16 mouse cellular contexts compared by ENCODE assay signal in genomic region chr8:108994187-108994586, GRCm38 (mm10).
"Had no signal": no experiment of that assay in that cellular context is flagged by ENCODE, and none has a peak within 500 bp of the region (broad histone marks: within the 10 kb centered on the region; RNA-seq: fewer than 3 reads in every experiment).

No protein-coding gene starts in this region.

- H3K36me3 ChIP-seq: midbrain, embryonic 10.5 days; midbrain, embryonic 12.5 days; neural tube, embryonic 13.5 days; stomach, embryonic 15.5 days had no signal

- H3K4me2 ChIP-seq: lung, embryonic 14.5 days; midbrain, embryonic 12.5 days; neural tube, embryonic 13.5 days; stomach, embryonic 15.5 days had no signal

- H3K27ac ChIP-seq: midbrain, embryonic 10.5 days; midbrain, embryonic 12.5 days; neural tube, embryonic 13.5 days; stomach, embryonic 15.5 days; stomach, postnatal 0 days had no signal

- H3K9me3 ChIP-seq: midbrain, embryonic 10.5 days; midbrain, embryonic 12.5 days; neural tube, embryonic 13.5 days; stomach, embryonic 15.5 days had no signal

- H3K4me1 ChIP-seq: midbrain, embryonic 10.5 days; midbrain, embryonic 12.5 days; stomach, embryonic 15.5 days had no signal

- DNase-seq: lung, adult 18-20 months; lung, embryonic 14.5 days; lung, postnatal 10 days; lung, postnatal 4 days; midbrain, embryonic 14.5 days; right cerebral cortex, postnatal 14 days; thymus, adult 2 months; thymus, postnatal 25 days; thymus, postnatal 4 days had no signal

- H3K4me3 ChIP-seq: midbrain, embryonic 10.5 days; midbrain, embryonic 12.5 days; myocyte; neural tube, embryonic 13.5 days; stomach, embryonic 15.5 days had no signal

- H3K9ac ChIP-seq: lung, embryonic 14.5 days; midbrain, embryonic 12.5 days; neural tube, embryonic 13.5 days; stomach, embryonic 15.5 days had no signal

- ATAC-seq: midbrain, embryonic 16.5 days had no signal

- H3K27me3 ChIP-seq: midbrain, embryonic 12.5 days; neural tube, embryonic 13.5 days; stomach, embryonic 15.5 days had no signal
